Mouse (Mus musculus): ENCODE results near the gene Gm38392. TPM values are rescaled to one million over a fixed set of nuclear protein-coding genes. Genes with fewer than 3 reads are reported as not detected.
"Not testable (repeated sequence)": the region's sequence is repeated elsewhere in the genome, so short reads cannot be mapped to it uniquely, and the experiment has no call there.

Gm38392 gene
- polyA plus RNA-seq, 1 experiment from 2014 or later: not detected

DNA sequence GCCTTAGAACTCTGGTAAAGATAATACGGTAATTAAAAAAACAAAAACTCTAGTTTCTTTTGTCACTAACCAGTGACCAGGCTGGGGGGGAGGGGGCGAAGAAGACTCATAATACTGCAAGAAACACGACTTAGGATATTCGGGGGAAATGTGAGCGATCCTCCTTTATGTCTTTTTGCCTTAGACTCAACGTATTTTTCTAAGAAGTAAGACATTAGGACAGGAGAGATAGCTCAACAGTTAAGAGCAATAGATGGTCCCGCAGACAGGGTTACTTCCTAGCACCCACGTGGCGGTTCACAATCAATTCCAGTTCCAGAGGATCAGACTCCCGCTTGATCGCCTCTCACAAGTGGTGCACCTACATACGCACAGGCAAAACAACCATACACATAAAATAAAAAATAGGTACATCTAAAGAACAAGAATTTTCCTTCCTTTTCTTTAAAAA is 9.1 kb upstream of the Gm38392 start:
- WGBS: 2% methylated on average over 12 of the region's 12 CpGs
- H3K4me1 ChIP-seq (replicated peaks): peaks cover 23% of the 10 kb centered on the region

DNA sequence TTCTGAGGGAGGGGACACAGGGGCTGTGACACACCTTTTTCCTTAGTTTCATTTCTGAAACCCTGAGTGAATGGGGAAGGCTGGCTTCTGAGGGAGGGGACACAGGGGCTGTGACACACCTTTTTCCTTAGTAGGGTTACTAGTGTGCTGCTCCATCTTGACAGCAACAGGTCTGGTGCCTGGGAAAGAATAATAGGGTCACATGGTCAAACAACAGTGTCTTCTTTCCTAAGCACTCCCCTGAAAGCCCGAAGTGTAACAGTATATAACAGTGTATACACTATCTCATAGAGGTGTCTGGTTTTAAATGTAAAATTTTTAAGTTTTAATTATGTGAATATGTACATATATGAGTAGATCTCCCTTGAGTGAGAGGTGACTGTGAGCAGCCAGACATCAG is 8.3 kb upstream of the Gm38392 start:
- 74% methylated on average over 1 of the region's 1 CpGs for WGBS
- H3K4me1 ChIP-seq (replicated peaks): peaks cover 23% of the 10 kb centered on the region
- peak overlapping the region; percentile 96 for H3K27ac ChIP-seq
- peaks cover 22% of the 10 kb centered on the region for H3K36me3 ChIP-seq
- DNase-seq (ENCODE audit: low spot score); H3K27me3 ChIP-seq (ENCODE audit: insufficient read depth, poor library complexity, severe bottlenecking); H3K9me3 ChIP-seq: not testable (repeated sequence)
- peak overlapping the region; percentile 80 for H3K4me3 ChIP-seq

More for the DNA sequence above, 9.1 kb upstream of the Gm38392 start:
- peaks cover 31% of the 10 kb centered on the region for H3K36me3 ChIP-seq
- H3K27me3 ChIP-seq (ENCODE audit: insufficient read depth, poor library complexity, severe bottlenecking): no peaks in the 10 kb centered on the region
- H3K9me3 ChIP-seq: no peaks in the 10 kb centered on the region
- peak overlapping the region; percentile 96 for H3K27ac ChIP-seq
- DNase-seq (ENCODE audit: low spot score): no peak
- H3K4me3 ChIP-seq: peak overlapping the region; percentile 80

GRCm38 (mm10) chr3:88291970-88292369 is 5.0 kb upstream of the Gm38392 start:
- Histone ChIP-seq H3K9me3 (no peaks in the 10 kb centered on the region), H3K36me3 (peaks cover 2% of the 10 kb centered on the region; the same call in 1 of the 2 replicates), H3K4me3 (no peak overlapping the region), H3K4me1 (replicated peaks) (peaks cover 9% of the 10 kb centered on the region), H3K27ac (no peak overlapping the region), H3K27me3 (ENCODE audit: insufficient read depth, poor library complexity, severe bottlenecking) (no peaks in the 10 kb centered on the region)
- DNase-seq (ENCODE audit: low spot score): peak; percentile 15
- 67% methylated on average over 4 of the region's 4 CpGs for WGBS

GRCm38 (mm10) chr3:88288133-88288713 is 1.2 kb upstream of the Gm38392 start:
- WGBS: 89% methylated on average over 10 of the region's 10 CpGs
- not testable (repeated sequence) for H3K4me1 ChIP-seq (replicated peaks); H3K27ac ChIP-seq; H3K4me3 ChIP-seq; H3K9me3 ChIP-seq; DNase-seq (ENCODE audit: low spot score); H3K27me3 ChIP-seq (ENCODE audit: insufficient read depth, poor library complexity, severe bottlenecking)
- peaks cover 13% of the 10 kb centered on the region for H3K36me3 ChIP-seq

DNA sequence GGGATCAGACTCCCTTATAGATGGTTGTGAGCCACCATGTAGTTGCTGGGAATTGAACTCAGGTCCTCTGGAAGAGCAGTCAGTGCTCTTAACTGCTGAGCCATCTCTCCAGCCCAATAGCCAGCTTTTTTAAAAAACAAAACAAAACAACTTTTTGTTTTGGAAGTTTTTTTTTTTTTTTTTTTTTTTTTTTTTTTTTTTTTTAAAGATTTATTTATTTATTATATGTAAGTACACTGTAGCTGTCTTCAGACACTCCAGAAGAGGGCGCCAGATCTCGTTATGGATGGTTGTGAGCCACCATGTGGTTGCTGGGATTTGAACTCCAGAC is 1.5 kb downstream of the Gm38392 start:
- H3K36me3 ChIP-seq: peaks cover 13% of the 10 kb centered on the region
- DNase-seq (ENCODE audit: low spot score); H3K9me3 ChIP-seq; H3K4me3 ChIP-seq; H3K27me3 ChIP-seq (ENCODE audit: insufficient read depth, poor library complexity, severe bottlenecking); H3K4me1 ChIP-seq (replicated peaks); H3K27ac ChIP-seq: not testable (repeated sequence)
- WGBS: 79% methylated on average over 2 of the region's 2 CpGs

GRCm38 (mm10) chr3:88284815-88285564 is 2.0 kb downstream of the Gm38392 start:
- 95% methylated on average over 14 of the region's 14 CpGs for WGBS
- DNase-seq (ENCODE audit: low spot score); H3K9me3 ChIP-seq; H3K27me3 ChIP-seq (ENCODE audit: insufficient read depth, poor library complexity, severe bottlenecking); H3K4me1 ChIP-seq (replicated peaks); H3K27ac ChIP-seq; H3K4me3 ChIP-seq: not testable (repeated sequence)
- H3K36me3 ChIP-seq: peaks cover 13% of the 10 kb centered on the region

GRCm38 (mm10) chr3:88281141-88281916 is 5.7 kb downstream of the Gm38392 start:
- not testable (repeated sequence) for H3K36me3 ChIP-seq; H3K27ac ChIP-seq; H3K9me3 ChIP-seq; DNase-seq (ENCODE audit: low spot score); H3K4me3 ChIP-seq; H3K27me3 ChIP-seq (ENCODE audit: insufficient read depth, poor library complexity, severe bottlenecking); H3K4me1 ChIP-seq (replicated peaks)
- 67% methylated on average over 11 of the region's 11 CpGs for WGBS

DNA sequence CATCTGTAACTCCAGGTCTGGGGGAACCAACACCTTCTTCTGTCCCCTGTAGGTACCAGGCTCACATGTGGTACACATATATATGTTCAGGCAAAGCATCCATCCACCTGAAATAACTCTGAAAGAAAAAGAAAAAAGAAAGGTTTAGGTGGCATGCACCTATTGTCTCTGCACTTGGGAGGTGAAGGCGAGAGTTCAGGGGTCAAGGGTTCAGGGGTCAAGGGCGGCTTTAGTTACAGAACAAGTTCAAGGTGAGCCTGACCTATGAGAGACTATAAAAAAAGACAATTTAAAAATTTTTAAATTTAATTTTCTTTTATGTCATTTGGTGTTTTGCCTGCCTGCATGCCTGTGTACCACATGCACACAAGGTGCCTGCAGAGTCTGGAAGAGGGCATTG is 7.0 kb downstream of the Gm38392 start:
- DNase-seq (ENCODE audit: low spot score): no peak
- no peaks in the 10 kb centered on the region for H3K36me3 ChIP-seq
- H3K27ac ChIP-seq: no peak overlapping the region
- no peak overlapping the region for H3K4me3 ChIP-seq
- H3K9me3 ChIP-seq: no peaks in the 10 kb centered on the region
- H3K27me3 ChIP-seq (ENCODE audit: insufficient read depth, poor library complexity, severe bottlenecking): no peaks in the 10 kb centered on the region
- 93% methylated on average over 2 of the region's 2 CpGs for WGBS
- no peaks in the 10 kb centered on the region for H3K4me1 ChIP-seq (replicated peaks)

DNA sequence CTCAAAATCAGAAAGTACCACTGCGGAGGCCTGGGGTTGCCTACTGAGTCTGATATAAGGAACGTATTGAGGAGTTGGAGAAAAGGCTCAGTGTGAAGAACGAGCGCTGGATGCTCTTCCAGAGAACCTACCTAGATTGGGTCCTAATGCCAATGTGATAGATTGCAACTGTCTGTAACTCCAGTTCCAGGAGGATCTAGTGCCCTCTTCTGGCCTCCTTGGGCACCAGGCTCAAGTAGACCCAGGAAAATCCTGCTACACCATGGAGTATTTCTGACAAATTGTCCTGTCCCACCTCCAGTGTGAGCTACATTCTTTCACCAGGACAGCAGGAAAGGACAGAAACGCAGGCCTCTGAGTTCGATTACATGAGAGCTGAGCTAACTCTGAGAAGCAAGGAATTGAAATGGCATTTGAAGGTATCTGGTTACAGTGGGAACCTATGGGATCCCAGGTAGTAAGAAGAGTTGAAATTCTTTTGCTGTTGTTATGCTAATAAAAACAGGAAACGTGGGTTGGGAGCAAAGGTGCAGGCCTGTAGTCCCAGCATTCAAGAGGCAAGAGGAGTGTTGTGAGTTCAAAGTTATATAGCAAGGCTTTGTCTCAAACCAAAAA is 10.4 kb downstream of the Gm38392 start:
- no peak for DNase-seq (ENCODE audit: low spot score)
- Histone ChIP-seq H3K4me1 (replicated peaks) (no peaks in the 10 kb centered on the region), H3K27me3 (ENCODE audit: insufficient read depth, poor library complexity, severe bottlenecking) (no peaks in the 10 kb centered on the region), H3K9me3 (no peaks in the 10 kb centered on the region), H3K36me3 (no peaks in the 10 kb centered on the region), H3K4me3 (no peak overlapping the region), H3K27ac (no peak overlapping the region)
- 44% methylated on average over 7 of the region's 7 CpGs for WGBS

DNA sequence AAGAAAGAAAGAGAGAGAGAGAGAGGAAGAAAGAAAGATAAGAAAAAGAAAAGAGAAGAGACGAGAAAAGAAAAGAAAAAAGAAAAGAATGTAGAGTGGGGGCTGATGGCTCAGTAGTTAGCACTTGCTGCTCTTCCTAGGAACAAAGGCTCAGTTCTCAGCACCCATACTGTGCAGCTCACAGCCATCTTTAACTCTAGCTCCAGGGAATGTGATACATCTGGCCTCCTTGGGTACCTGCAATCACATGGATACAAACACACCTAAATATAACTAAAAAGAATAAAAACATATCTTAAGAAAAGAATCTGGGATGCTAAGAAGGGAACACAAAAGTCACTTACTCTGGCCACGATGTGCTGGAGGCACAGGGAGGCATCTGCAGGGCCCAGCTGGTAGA is 10.9 kb downstream of the Gm38392 start:
- no peaks in the 10 kb centered on the region for H3K36me3 ChIP-seq
- H3K4me1 ChIP-seq (replicated peaks): no peaks in the 10 kb centered on the region
- no peak overlapping the region for H3K4me3 ChIP-seq
- H3K9me3 ChIP-seq: no peaks in the 10 kb centered on the region
- no peak for DNase-seq (ENCODE audit: low spot score)
- no peak overlapping the region for H3K27ac ChIP-seq
- H3K27me3 ChIP-seq (ENCODE audit: insufficient read depth, poor library complexity, severe bottlenecking): no peaks in the 10 kb centered on the region
- WGBS: 78% methylated on average over 2 of the region's 2 CpGs

DNA sequence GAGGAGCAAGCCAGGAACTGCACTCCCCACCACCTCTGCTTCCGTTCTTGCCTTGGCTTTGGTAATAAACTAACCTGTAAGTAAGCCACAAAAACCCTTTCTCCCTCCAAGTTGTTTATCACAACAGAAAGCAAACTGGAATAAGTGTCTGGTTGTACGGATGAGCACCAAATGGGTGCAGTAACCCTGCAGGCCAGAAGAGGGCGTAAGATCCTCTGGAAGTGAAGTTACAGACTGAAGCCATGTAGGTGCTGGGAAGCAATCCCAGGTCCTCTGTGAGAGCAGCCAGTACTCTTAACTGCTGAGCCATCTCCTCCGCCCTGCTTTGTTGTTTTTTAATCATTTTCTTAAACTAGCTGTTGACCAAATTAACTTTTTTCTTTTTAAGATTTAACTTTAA is 13.0 kb downstream of the Gm38392 start:
- DNase-seq (ENCODE audit: low spot score): no peak
- Histone ChIP-seq H3K27ac (no peak overlapping the region), H3K9me3 (no peaks in the 10 kb centered on the region), H3K4me3 (no peak overlapping the region), H3K36me3 (no peaks in the 10 kb centered on the region), H3K27me3 (ENCODE audit: insufficient read depth, poor library complexity, severe bottlenecking) (no peaks in the 10 kb centered on the region), H3K4me1 (replicated peaks) (no peaks in the 10 kb centered on the region)
- WGBS: 93% methylated on average over 4 of the region's 4 CpGs

DNA sequence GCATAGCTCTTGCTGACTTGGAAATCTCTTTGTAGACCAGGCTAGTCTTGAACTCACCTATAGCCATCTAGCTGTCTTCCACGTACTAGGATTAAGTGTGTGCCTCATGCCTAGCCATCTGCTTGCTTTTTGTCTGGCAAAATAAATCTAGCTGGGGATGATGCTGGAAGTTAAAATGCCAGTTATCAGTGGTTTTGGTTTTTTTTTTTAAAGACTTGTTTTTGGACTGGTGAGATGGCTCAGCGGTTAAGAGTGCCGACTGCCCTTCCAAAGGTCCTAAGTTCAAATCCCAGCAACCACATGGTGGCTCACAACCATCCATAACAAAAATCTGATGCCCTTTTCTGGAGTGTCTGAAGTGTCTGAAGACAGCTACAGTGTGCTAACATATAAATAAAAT is 15.2 kb downstream of the Gm38392 start:
- no peak for DNase-seq (ENCODE audit: low spot score)
- no peaks in the 10 kb centered on the region for H3K27me3 ChIP-seq (ENCODE audit: insufficient read depth, poor library complexity, severe bottlenecking)
- 93% methylated on average over 3 of the region's 3 CpGs for WGBS
- no peak overlapping the region for H3K4me3 ChIP-seq
- no peaks in the 10 kb centered on the region for H3K4me1 ChIP-seq (replicated peaks)
- H3K27ac ChIP-seq: no peak overlapping the region
- no peaks in the 10 kb centered on the region for H3K36me3 ChIP-seq
- no peaks in the 10 kb centered on the region for H3K9me3 ChIP-seq

- not testable (repeated sequence) for H3K36me3 ChIP-seq; H3K27me3 ChIP-seq (ENCODE audit: insufficient read depth, poor library complexity, severe bottlenecking); DNase-seq (ENCODE audit: low spot score); H3K4me1 ChIP-seq (replicated peaks); H3K9me3 ChIP-seq; H3K27ac ChIP-seq; H3K4me3 ChIP-seq
- 93% methylated on average over 2 of the region's 2 CpGs for WGBS
Measured at GRCm38 (mm10) chr3:88271298-88271697, 15.7 kb downstream of the Gm38392 start.
